Mouse (Mus musculus) spleen, adult 2 months (tissue): ENCODE data around the gene Gm8122.
"Not testable (repeated sequence)": the region's sequence is repeated elsewhere in the genome, so short reads cannot be mapped to it uniquely, and the experiment has no call there.

Source experiments
- CTCF ChIP-seq: fragments of 200-500 bp; IDR thresholded peaks from 2 replicates; pipeline ENCODE4 v1.5.1; 2011; ENCODE audit warnings: mild to moderate bottlenecking, inconsistent platforms; ENCODE audit not compliant: insufficient read depth, insufficient read length, insufficient replicate concordance; ENCODE audit errors: extremely low read depth
- POLR2A ChIP-seq: fragments of 200-500 bp; IDR thresholded peaks from 2 replicates; pipeline ENCODE4 v1.6.1; 2011; ENCODE audit warnings: low read depth, low read length, inconsistent platforms

DNA sequence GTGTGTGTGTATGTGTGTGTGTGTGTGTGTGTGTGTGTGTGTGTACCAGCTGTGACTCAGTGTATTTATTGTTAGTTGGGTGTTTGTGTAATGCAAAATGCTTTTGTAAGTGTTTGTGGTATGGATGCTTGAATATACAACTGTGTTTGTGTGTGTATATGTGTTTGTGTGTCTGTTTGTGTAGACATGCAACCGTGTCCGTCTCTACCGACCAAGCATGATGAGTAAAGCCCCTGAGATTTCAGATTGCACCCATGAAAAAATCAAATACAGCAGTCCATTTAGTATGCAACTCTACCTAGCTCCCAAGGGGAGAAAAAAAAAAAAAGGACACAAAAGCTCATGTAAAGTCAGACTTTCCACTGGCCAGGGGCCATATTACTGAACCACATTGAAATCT, 28.3 kb upstream of the Gm8122 start:
- TF ChIP-seq CTCF, POLR2A: not testable (repeated sequence)
